Mouse (Mus musculus): ENCODE results near the gene Shisa8. TPM values are rescaled to one million over a fixed set of nuclear protein-coding genes. Genes with fewer than 3 reads are reported as not detected.
A peak's percentile ranks its signal among the peaks of the same experiment; 100 is the strongest.

Shisa8 gene
- polyA plus RNA-seq, 1 experiment from 2014 or later, result 0.57 TPM

DNA sequence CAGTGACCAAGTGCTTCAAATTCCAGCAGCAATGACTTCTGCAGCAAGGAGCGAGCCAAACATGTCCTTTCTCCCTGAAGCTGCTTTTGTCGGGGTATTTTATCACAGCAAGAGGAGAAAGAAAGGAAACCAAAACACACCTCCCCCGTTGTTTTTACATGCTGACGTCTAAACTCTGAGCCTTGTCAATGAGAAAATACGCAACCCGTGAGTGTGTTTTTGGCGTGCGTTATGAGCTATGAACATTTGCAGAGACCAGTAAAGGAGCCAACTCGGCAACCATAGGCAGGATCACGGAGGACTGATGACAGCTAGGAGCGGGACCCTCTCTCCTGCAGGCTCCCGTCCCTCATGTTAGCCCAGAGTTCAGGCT is 31.1 kb upstream of the Shisa8 start:
- DNase-seq (ENCODE audit: low spot score, missing footprints) (no peak), ATAC-seq (ENCODE audit: low FRiP score) (no peak; the same call in 1 of the 2 replicates)
- H3K9me3 ChIP-seq (ENCODE audit: control insufficient read depth, low read length), result no peaks in the 10 kb centered on the region
- peak overlapping the region; percentile 49 for H3K4me2 ChIP-seq
- peak overlapping the region; percentile 69 for H3K4me3 ChIP-seq (ENCODE audit: low read depth, low read length)
- H3K27me3 ChIP-seq (ENCODE audit: control insufficient read depth, insufficient read depth, low read length), result no peaks in the 10 kb centered on the region
- no peak overlapping the region for H3K27ac ChIP-seq (ENCODE audit: low read depth, low read length)
- peak overlapping the region; percentile 72 for H3K9ac ChIP-seq (ENCODE audit: low read length)
- H3K36me3 ChIP-seq (ENCODE audit: control insufficient read depth, insufficient read depth, low read length), result no peaks in the 10 kb centered on the region
- WGBS, result 13% methylated on average over 12 of the region's 12 CpGs
- H3K4me1 ChIP-seq (ENCODE audit: control insufficient read depth, insufficient read depth, low read length), result peaks cover 5% of the 10 kb centered on the region; the same call in 1 of the 2 replicates

DNA sequence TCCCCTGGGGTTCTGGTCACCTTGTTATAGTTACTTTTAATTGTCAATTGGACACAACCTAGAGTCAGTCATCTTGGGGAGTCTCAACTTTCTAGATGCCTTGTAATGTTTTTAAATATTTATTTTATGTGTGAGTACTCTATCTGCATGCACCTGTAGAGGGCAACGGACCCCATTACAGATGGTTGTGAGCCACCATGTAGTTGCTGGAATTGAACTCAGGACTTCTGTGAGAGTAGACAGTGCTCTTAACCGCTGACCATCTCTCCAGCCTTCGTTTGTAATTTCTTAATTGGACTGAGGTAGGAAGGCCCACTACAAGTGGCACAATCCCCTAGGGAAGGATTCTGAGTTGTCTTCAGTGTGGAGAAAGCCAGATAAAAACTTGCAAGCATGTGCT is 30.7 kb upstream of the Shisa8 start:
- Histone ChIP-seq H3K9me3 (ENCODE audit: control insufficient read depth, low read length) (no peaks in the 10 kb centered on the region), H3K9ac (ENCODE audit: low read length) (peak overlapping the region; percentile 72), H3K27me3 (ENCODE audit: control insufficient read depth, insufficient read depth, low read length) (no peaks in the 10 kb centered on the region), H3K4me1 (ENCODE audit: control insufficient read depth, insufficient read depth, low read length) (peaks cover 5% of the 10 kb centered on the region; the same call in 1 of the 2 replicates), H3K4me3 (ENCODE audit: low read depth, low read length) (peak overlapping the region; percentile 69), H3K4me2 (peak overlapping the region; percentile 49), H3K36me3 (ENCODE audit: control insufficient read depth, insufficient read depth, low read length) (peaks cover under 1% of the 10 kb centered on the region; the same call in 1 of the 2 replicates), H3K27ac (ENCODE audit: low read depth, low read length) (no peak overlapping the region)
- DNase-seq (ENCODE audit: low spot score, missing footprints), result no peak
- no peak for ATAC-seq (ENCODE audit: low FRiP score)
- WGBS, result 89% methylated on average over 3 of the region's 3 CpGs

GRCm38 (mm10) chr15:82236565-82236964 is 23.9 kb upstream of the Shisa8 start:
- peak; percentile 72 for ATAC-seq (ENCODE audit: low FRiP score)
- no peak overlapping the region for H3K4me3 ChIP-seq (ENCODE audit: low read depth, low read length)
- no peak overlapping the region for H3K9ac ChIP-seq (ENCODE audit: low read length)
- H3K4me1 ChIP-seq (ENCODE audit: control insufficient read depth, insufficient read depth, low read length), result no peaks in the 10 kb centered on the region
- peaks cover 4% of the 10 kb centered on the region for H3K36me3 ChIP-seq (ENCODE audit: control insufficient read depth, insufficient read depth, low read length)
- 19% methylated on average over 5 of the region's 5 CpGs for WGBS
- H3K4me2 ChIP-seq, result no peak overlapping the region
- H3K27ac ChIP-seq (ENCODE audit: low read depth, low read length), result no peak overlapping the region
- peak; percentile 98 for DNase-seq (ENCODE audit: low spot score, missing footprints)
- H3K9me3 ChIP-seq (ENCODE audit: control insufficient read depth, low read length), result no peaks in the 10 kb centered on the region
- no peaks in the 10 kb centered on the region for H3K27me3 ChIP-seq (ENCODE audit: control insufficient read depth, insufficient read depth, low read length)

DNA sequence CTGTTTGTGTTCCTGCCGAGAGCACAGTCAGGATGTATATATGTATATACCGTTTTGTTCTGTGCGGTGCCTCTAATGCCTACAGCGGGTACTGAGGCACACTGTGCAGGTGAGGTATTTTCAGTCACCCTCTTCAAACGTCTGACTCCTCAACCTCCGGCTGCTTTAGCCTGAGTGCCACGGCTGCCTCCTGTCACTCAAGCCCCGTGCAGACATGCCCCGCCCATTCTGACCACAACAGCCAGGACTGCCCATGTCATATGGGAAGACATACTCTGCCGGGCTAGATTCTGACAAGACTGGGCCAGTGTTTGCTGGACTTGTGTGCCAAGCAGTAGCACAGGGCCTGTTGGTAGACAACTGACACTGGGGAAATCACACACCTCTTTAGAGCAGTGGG is 23.0 kb upstream of the Shisa8 start:
- Histone ChIP-seq H3K9ac (ENCODE audit: low read length) (no peak overlapping the region), H3K9me3 (ENCODE audit: control insufficient read depth, low read length) (no peaks in the 10 kb centered on the region), H3K36me3 (ENCODE audit: control insufficient read depth, insufficient read depth, low read length) (peaks cover 4% of the 10 kb centered on the region), H3K4me2 (no peak overlapping the region), H3K27me3 (ENCODE audit: control insufficient read depth, insufficient read depth, low read length) (no peaks in the 10 kb centered on the region), H3K4me3 (ENCODE audit: low read depth, low read length) (no peak overlapping the region), H3K4me1 (ENCODE audit: control insufficient read depth, insufficient read depth, low read length) (no peaks in the 10 kb centered on the region), H3K27ac (ENCODE audit: low read depth, low read length) (no peak overlapping the region)
- ATAC-seq (ENCODE audit: low FRiP score) (no peak), DNase-seq (ENCODE audit: low spot score, missing footprints) (no peak)
- 71% methylated on average over 10 of the region's 10 CpGs for WGBS

DNA sequence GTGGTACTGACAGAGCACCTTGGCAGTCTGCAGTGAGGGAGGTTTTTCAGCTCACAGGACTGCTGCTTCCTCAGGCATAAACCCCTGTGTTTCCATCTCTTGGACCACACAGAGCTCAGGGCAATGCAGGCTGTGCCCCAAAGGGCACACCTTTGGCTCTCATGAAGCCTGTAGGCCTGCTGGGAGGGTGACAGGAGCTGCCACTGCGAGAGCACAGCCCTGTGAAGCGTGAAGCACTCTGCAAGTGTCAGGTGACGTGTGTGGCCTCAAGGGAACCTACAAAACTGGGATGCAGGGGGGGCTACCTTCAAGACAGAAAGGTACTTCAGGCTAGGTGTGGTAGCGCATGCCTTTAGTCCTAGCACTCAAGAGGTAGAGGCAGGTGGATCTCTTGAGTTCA is 20.0 kb upstream of the Shisa8 start:
- 67% methylated on average over 4 of the region's 4 CpGs for WGBS
- Histone ChIP-seq H3K4me2 (no peak overlapping the region), H3K9me3 (ENCODE audit: control insufficient read depth, low read length) (no peaks in the 10 kb centered on the region), H3K36me3 (ENCODE audit: control insufficient read depth, insufficient read depth, low read length) (peaks cover 2% of the 10 kb centered on the region; the same call in 1 of the 2 replicates), H3K4me1 (ENCODE audit: control insufficient read depth, insufficient read depth, low read length) (no peaks in the 10 kb centered on the region), H3K27me3 (ENCODE audit: control insufficient read depth, insufficient read depth, low read length) (no peaks in the 10 kb centered on the region), H3K4me3 (ENCODE audit: low read depth, low read length) (no peak overlapping the region), H3K27ac (ENCODE audit: low read depth, low read length) (no peak overlapping the region), H3K9ac (ENCODE audit: low read length) (no peak overlapping the region)
- DNase-seq (ENCODE audit: low spot score, missing footprints) (no peak), ATAC-seq (ENCODE audit: low FRiP score) (no peak)

GRCm38 (mm10) chr15:82231591-82232378 is 19.2 kb upstream of the Shisa8 start:
- no peak for ATAC-seq (ENCODE audit: low FRiP score)
- 70% methylated on average over 11 of the region's 11 CpGs for WGBS
- Histone ChIP-seq H3K9me3 (ENCODE audit: control insufficient read depth, low read length) (no peaks in the 10 kb centered on the region), H3K36me3 (ENCODE audit: control insufficient read depth, insufficient read depth, low read length) (peaks cover 2% of the 10 kb centered on the region; the same call in 1 of the 2 replicates), H3K4me1 (ENCODE audit: control insufficient read depth, insufficient read depth, low read length) (no peaks in the 10 kb centered on the region), H3K9ac (ENCODE audit: low read length) (no peak overlapping the region), H3K4me2 (no peak overlapping the region), H3K4me3 (ENCODE audit: low read depth, low read length) (no peak overlapping the region), H3K27ac (ENCODE audit: low read depth, low read length) (no peak overlapping the region), H3K27me3 (ENCODE audit: control insufficient read depth, insufficient read depth, low read length) (no peaks in the 10 kb centered on the region)
- DNase-seq (ENCODE audit: low spot score, missing footprints), result no peak

- no peak for DNase-seq (ENCODE audit: low spot score, missing footprints)
- H3K36me3 ChIP-seq (ENCODE audit: control insufficient read depth, insufficient read depth, low read length), result peaks cover 2% of the 10 kb centered on the region; the same call in 1 of the 2 replicates
- no peak for ATAC-seq (ENCODE audit: low FRiP score)
Measured at GRCm38 (mm10) chr15:82231100-82231499, 18.5 kb upstream of the Shisa8 start.

GRCm38 (mm10) chr15:82230098-82230611 is 17.5 kb upstream of the Shisa8 start:
- peak overlapping the region; percentile 14; the same call in 1 of the 2 replicates for H3K9ac ChIP-seq (ENCODE audit: low read length)
- whole genome bisulfite sequencing, result 70% methylated on average over 6 of the region's 6 CpGs
- no peak overlapping the region for H3K4me3 ChIP-seq (ENCODE audit: low read depth, low read length)
- no peaks in the 10 kb centered on the region for H3K4me1 ChIP-seq (ENCODE audit: control insufficient read depth, insufficient read depth, low read length)
- DNase-seq (ENCODE audit: low spot score, missing footprints), result no peak
- ATAC-seq (ENCODE audit: low FRiP score), result no peak
- H3K9me3 ChIP-seq (ENCODE audit: control insufficient read depth, low read length), result no peaks in the 10 kb centered on the region
- H3K36me3 ChIP-seq (ENCODE audit: control insufficient read depth, insufficient read depth, low read length), result peaks cover 2% of the 10 kb centered on the region; the same call in 1 of the 2 replicates
- H3K27ac ChIP-seq (ENCODE audit: low read depth, low read length), result no peak overlapping the region
- H3K4me2 ChIP-seq, result no peak overlapping the region
- H3K27me3 ChIP-seq (ENCODE audit: control insufficient read depth, insufficient read depth, low read length), result peaks cover 2% of the 10 kb centered on the region

More at GRCm38 (mm10) chr15:82231100-82231499, 18.5 kb upstream of the Shisa8 start:
- Histone ChIP-seq H3K4me1 (ENCODE audit: control insufficient read depth, insufficient read depth, low read length) (no peaks in the 10 kb centered on the region), H3K9ac (ENCODE audit: low read length) (no peak overlapping the region), H3K27ac (ENCODE audit: low read depth, low read length) (no peak overlapping the region), H3K27me3 (ENCODE audit: control insufficient read depth, insufficient read depth, low read length) (no peaks in the 10 kb centered on the region), H3K9me3 (ENCODE audit: control insufficient read depth, low read length) (no peaks in the 10 kb centered on the region), H3K4me3 (ENCODE audit: low read depth, low read length) (no peak overlapping the region), H3K4me2 (no peak overlapping the region)
- 83% methylated on average over 4 of the region's 4 CpGs for WGBS

GRCm38 (mm10) chr15:82229542-82230045 is 17.0 kb upstream of the Shisa8 start:
- Histone ChIP-seq H3K27me3 (ENCODE audit: control insufficient read depth, insufficient read depth, low read length) (peaks cover 6% of the 10 kb centered on the region), H3K9ac (ENCODE audit: low read length) (peak overlapping the region; percentile 14; the same call in 1 of the 2 replicates), H3K4me1 (ENCODE audit: control insufficient read depth, insufficient read depth, low read length) (no peaks in the 10 kb centered on the region; the same call in 1 of the 2 replicates), H3K9me3 (ENCODE audit: control insufficient read depth, low read length) (no peaks in the 10 kb centered on the region), H3K4me2 (no peak overlapping the region), H3K27ac (ENCODE audit: low read depth, low read length) (no peak overlapping the region), H3K36me3 (ENCODE audit: control insufficient read depth, insufficient read depth, low read length) (peaks cover under 1% of the 10 kb centered on the region; the same call in 1 of the 2 replicates), H3K4me3 (ENCODE audit: low read depth, low read length) (no peak overlapping the region)
- no peak for ATAC-seq (ENCODE audit: low FRiP score)
- no peak for DNase-seq (ENCODE audit: low spot score, missing footprints)
- 50% methylated on average over 11 of the region's 11 CpGs for WGBS
